Mouse (Mus musculus) small intestine, adult 2 months (tissue): Measurements from ENCODE around the gene Tyw3.

Experiments used
- CTCF ChIP-seq: fragments of 200-500 bp; IDR thresholded peaks from 2 replicates; pipeline ENCODE4 v1.5.1; 2012; ENCODE audit warnings: low read depth, mild to moderate bottlenecking, control low read depth, inconsistent platforms, low read length, moderate library complexity, mixed read lengths; ENCODE audit not compliant: insufficient replicate concordance, insufficient read length; ENCODE audit errors: extremely low read depth
- POLR2A ChIP-seq: fragments of 200-500 bp; IDR thresholded peaks from 2 replicates; pipeline ENCODE4 v1.6.1; 2012; ENCODE audit warnings: low read depth, mild to moderate bottlenecking, control low read depth, inconsistent platforms, low read length, moderate library complexity

DNA sequence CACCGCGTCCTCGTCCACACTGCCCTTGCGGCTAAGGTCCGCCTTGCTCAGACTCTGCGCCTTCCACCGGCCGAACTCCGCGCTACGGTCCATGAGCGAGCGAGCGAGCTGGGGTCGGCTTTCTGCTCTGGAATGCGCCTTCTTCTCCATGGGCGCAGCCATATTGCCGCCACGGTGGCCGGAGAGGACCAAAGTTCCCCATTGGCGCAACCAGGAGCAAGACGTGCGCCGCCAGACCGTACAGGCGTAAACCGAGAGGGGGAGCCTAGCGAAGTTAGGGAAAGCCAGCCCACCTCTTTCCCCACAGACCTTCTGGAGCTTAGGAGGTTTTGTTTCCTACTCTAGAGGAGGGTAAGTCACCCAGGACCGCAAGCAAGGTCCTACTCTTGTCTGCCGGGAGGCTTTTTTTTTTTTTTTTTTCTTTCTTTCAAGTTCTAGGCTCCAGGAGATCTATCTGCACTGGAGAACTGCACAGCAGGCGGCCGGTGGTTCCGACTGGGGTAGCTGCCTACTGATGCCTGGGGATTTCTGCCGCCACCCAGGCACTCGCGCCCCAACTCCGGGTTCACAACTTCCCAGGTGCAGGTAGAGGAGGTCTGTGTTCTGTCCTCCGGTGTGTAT, at the start of gene Tyw3:
- TF ChIP-seq POLR2A (no peak; the same call in 1 of the 2 replicates), CTCF (peak; percentile 42; the same call in 1 of the 2 replicates)
